Mouse (Mus musculus) telencephalon, adult 2 months (tissue): ENCODE measurements around the gene Tmem50a.

Source experiments
- DNase-seq: peaks from one replicate; pipeline ENCODE4 v3.0.0-alpha.2; 2011; ENCODE audit warnings: low read depth, low spot score

Tmem50a gene

GRCm38 (mm10) chr4:134851876-134852275 is 62.9 kb downstream of the Tmem50a start:
- DNase-seq, result no peak

GRCm38 (mm10) chr4:134851236-134851635 is 63.6 kb downstream of the Tmem50a start:
- DNase-seq, result no peak

GRCm38 (mm10) chr4:134850551-134850950 is 64.3 kb downstream of the Tmem50a start:
- DNase-seq, result no peak
